Mouse (Mus musculus): Measurements from ENCODE around the gene Cdk2ap2.

- TF ChIP-seq CTCF (IDR thresholded peaks at IDR 0.05; ENCODE audit: insufficient read depth, low read length) (no peak), POLR2A (IDR thresholded peaks at IDR 0.05; ENCODE audit: borderline replicate concordance, extremely low read depth, low read depth, low read length) (no peak)
Measured at GRCm38 (mm10) chr19:4147022-4147405, 50.0 kb downstream of the Cdk2ap2 start.
